Mouse (Mus musculus): ENCODE data around the gene Xrra1. TPM values are rescaled to one million over a fixed set of nuclear protein-coding genes. Genes with fewer than 3 reads are reported as not detected.

Xrra1 gene
- polyA plus RNA-seq, 1 experiment from 2014 or later = 0.37 TPM

GRCm38 (mm10) chr7:99965020-99965841, 106.3 kb downstream of the Xrra1 start:
- peak; percentile 57; the same call in 1 of the 2 replicates for ATAC-seq (ENCODE audit: low FRiP score)
- H3K9me3 ChIP-seq = no peaks in the 10 kb centered on the region
- H3K4me1 ChIP-seq = peaks cover 57% of the 10 kb centered on the region
- peak overlapping the region; percentile 67 for H3K27ac ChIP-seq
- H3K4me2 ChIP-seq = peak overlapping the region; percentile 1; the same call in 1 of the 2 replicates
- no peak overlapping the region for H3K9ac ChIP-seq
- no peak overlapping the region for H3K4me3 ChIP-seq (replicated peaks)
- H3K27me3 ChIP-seq = no peaks in the 10 kb centered on the region
- WGBS = 33% methylated on average over 9 of the region's 9 CpGs
- H3K36me3 ChIP-seq (replicated peaks) = no peaks in the 10 kb centered on the region

- Histone ChIP-seq H3K9me3 (no peaks in the 10 kb centered on the region), H3K27ac (peak overlapping the region; percentile 68), H3K4me3 (replicated peaks) (no peak overlapping the region), H3K27me3 (no peaks in the 10 kb centered on the region), H3K4me1 (peaks cover 61% of the 10 kb centered on the region), H3K9ac (no peak overlapping the region), H3K4me2 (no peak overlapping the region; the same call in 1 of the 2 replicates), H3K36me3 (replicated peaks) (no peaks in the 10 kb centered on the region)
- 42% methylated on average over 9 of the region's 9 CpGs for WGBS
- peak; percentile 58; the same call in 1 of the 2 replicates for ATAC-seq (ENCODE audit: low FRiP score)
Measured at GRCm38 (mm10) chr7:99966011-99966721, 107.2 kb downstream of the Xrra1 start.

Other genes with a start within 250 kb of the Xrra1 start
- 0.38 and 0.53 TPM in 2 replicates for gene Tpbgl, start 232.0 kb upstream of the Xrra1 start, polyA plus RNA-seq (2016; fragmentation: Nextera tagmentation; extraction: Ambion mirVana)
- 2.2 and 2.4 TPM in 2 replicates for gene Slco2b1, start 147.8 kb upstream of the Xrra1 start, polyA plus RNA-seq (2016; fragmentation: Nextera tagmentation; extraction: Ambion mirVana)
- not detected in 2 replicates for gene Olfr520, start 128.8 kb upstream of the Xrra1 start, polyA plus RNA-seq (2016; fragmentation: Nextera tagmentation; extraction: Ambion mirVana)
- gene Olfr521, start 95.6 kb upstream of the Xrra1 start, polyA plus RNA-seq (2016; fragmentation: Nextera tagmentation; extraction: Ambion mirVana) = not detected in 2 replicates
- 1.5 and 1.8 TPM in 2 replicates for gene Neu3, start 30.7 kb upstream of the Xrra1 start, polyA plus RNA-seq (2016; fragmentation: Nextera tagmentation; extraction: Ambion mirVana)
- 340 and 347 TPM in 2 replicates for gene Spcs2, start 4.3 kb downstream of the Xrra1 start, polyA plus RNA-seq (2016; fragmentation: Nextera tagmentation; extraction: Ambion mirVana)
- gene Rnf169, start 121.3 kb downstream of the Xrra1 start, polyA plus RNA-seq (2016; fragmentation: Nextera tagmentation; extraction: Ambion mirVana) = 6.0 and 7.1 TPM in 2 replicates
- gene Chrdl2, start 147.1 kb downstream of the Xrra1 start, polyA plus RNA-seq (2016; fragmentation: Nextera tagmentation; extraction: Ambion mirVana) = 0.13 and 0.20 TPM in 2 replicates